Mouse (Mus musculus) neural tube, embryonic 13.5 days (tissue): ENCODE measurements around the gene Anapc7. TPM values are rescaled to one million over a fixed set of nuclear protein-coding genes. Genes with fewer than 3 reads are reported as not detected.

ENCODE experiments used
- ATAC-seq: fragments of 200-750 bp; cut with Nextera tagmentation; 2 replicates; pipeline ENCODE4 v1.8.0; 2017; ENCODE audit warnings: low read depth, mild to moderate bottlenecking, moderate TSS enrichment, moderate library complexity
- H3K27ac ChIP-seq: fragments of 300-500 bp; sonication (generic); replicated peaks from 2 replicates; pipeline ENCODE4 v1.5.1; 2015; ENCODE audit warnings: moderate library complexity, mild to moderate bottlenecking, inconsistent platforms
- H3K27me3 ChIP-seq: fragments of 300-500 bp; sonication (generic); 2 replicates; pipeline ENCODE4 v1.6.1; 2015; ENCODE audit warnings: mild to moderate bottlenecking, inconsistent platforms
- H3K36me3 ChIP-seq: fragments of 300-500 bp; sonication (generic); 2 replicates; pipeline ENCODE4 v1.6.1; 2015; ENCODE audit warnings: mild to moderate bottlenecking, inconsistent platforms
- H3K4me1 ChIP-seq: fragments of 300-500 bp; sonication (generic); replicated peaks from 2 replicates; pipeline ENCODE4 v1.6.1; 2015; ENCODE audit warnings: inconsistent platforms
- H3K4me2 ChIP-seq: fragments of 300-500 bp; sonication (generic); 2 replicates; pipeline ENCODE4 v1.6.1; 2015; ENCODE audit warnings: inconsistent platforms, mild to moderate bottlenecking, moderate library complexity
- H3K4me3 ChIP-seq: fragments of 300-500 bp; sonication (generic); 2 replicates; pipeline ENCODE4 v1.5.1; 2015; ENCODE audit warnings: mild to moderate bottlenecking, inconsistent platforms
- H3K9ac ChIP-seq: fragments of 300-500 bp; sonication (generic); 2 replicates; pipeline ENCODE4 v1.6.1; 2015; ENCODE audit warnings: moderate library complexity, mild to moderate bottlenecking, inconsistent platforms
- H3K9me3 ChIP-seq: fragments of 300-500 bp; sonication (generic); 2 replicates; pipeline ENCODE4 v1.6.1; 2016; ENCODE audit warnings: inconsistent platforms
- WGBS: fragments of 180-500 bp; shearing (Covaris S2); methylation state at CpG from one replicate; pipeline ENCODE4 v1.1.7; 2015; 5-methylcytosine and 5-hydroxymethylcytosine counted together
- polyA plus RNA-seq: library from polyadenylated mRNA; unstranded; fragments of >200 nt; fragmentation: Nextera tagmentation; extraction: Ambion mirVana; gene quantifications from 2 replicates; pipeline ENCODE4 v1.2.1, GENCODE M21; 2015

The Anapc7 gene
- 47.8 and 49.2 TPM in 2 replicates for polyA plus RNA-seq

GRCm38 (mm10) chr5:122421271-122422068 lies at the start of gene Anapc7:
Gene Anapc7 (plus strand): TSS chr5:122421693.
- Histone ChIP-seq H3K4me3 (peak within 1 kb of the TSS; percentile 92), H3K36me3 (no peaks in the 10 kb centered on the region), H3K27me3 (no peaks in the 10 kb centered on the region), H3K27ac (peak within 1 kb of the TSS; percentile 88), H3K9ac (peak within 1 kb of the TSS; percentile 91), H3K4me2 (peak within 1 kb of the TSS; percentile 94), H3K9me3 (no peaks in the 10 kb centered on the region), H3K4me1 (peaks cover 24% of the 10 kb centered on the region)
- ATAC-seq = peak; percentile 38
- 23% methylated on average over 17 of the region's 17 CpGs for WGBS

- ATAC-seq = peak; percentile 96
- Histone ChIP-seq H3K27ac (peak within 1 kb of the TSS; percentile 97), H3K27me3 (no peaks in the 10 kb centered on the region), H3K4me1 (peaks cover 28% of the 10 kb centered on the region), H3K4me2 (peak within 1 kb of the TSS; percentile 69), H3K9me3 (no peaks in the 10 kb centered on the region), H3K4me3 (peak within 1 kb of the TSS; percentile 73), H3K9ac (peak within 1 kb of the TSS; percentile 88), H3K36me3 (peaks cover 41% of the 10 kb centered on the region)
- under 1% methylated on average over 53 of the region's 53 CpGs for WGBS
These were observed 49.2 kb upstream of the Anapc7 start, which contains the start of gene Fam216a for GRCm38 (mm10) chr5:122372192-122372769. Gene Fam216a (minus strand): TSS chr5:122372364.

GRCm38 (mm10) chr5:122372878-122373277 lies 48.6 kb upstream of the Anapc7 start:
- Histone ChIP-seq H3K4me3 (peak overlapping the region; percentile 73), H3K27me3 (no peaks in the 10 kb centered on the region), H3K9ac (peak overlapping the region; percentile 81), H3K9me3 (no peaks in the 10 kb centered on the region), H3K36me3 (peaks cover 35% of the 10 kb centered on the region), H3K27ac (peak overlapping the region; percentile 87), H3K4me1 (peaks cover 28% of the 10 kb centered on the region), H3K4me2 (peak overlapping the region; percentile 67)
- no peak for ATAC-seq
- WGBS = 8% methylated on average over 5 of the region's 5 CpGs

- Histone ChIP-seq H3K27me3 (no peaks in the 10 kb centered on the region), H3K9ac (no peak overlapping the region), H3K36me3 (peaks cover 59% of the 10 kb centered on the region), H3K27ac (no peak overlapping the region), H3K4me1 (peaks cover 12% of the 10 kb centered on the region), H3K9me3 (no peaks in the 10 kb centered on the region), H3K4me2 (no peak overlapping the region), H3K4me3 (no peak overlapping the region)
- ATAC-seq = no peak
- WGBS = 93% methylated on average over 4 of the region's 4 CpGs
These were observed 44.2 kb upstream of the Anapc7 start for GRCm38 (mm10) chr5:122377101-122377833.

- no peak overlapping the region for H3K27ac ChIP-seq
- no peaks in the 10 kb centered on the region for H3K27me3 ChIP-seq
- H3K36me3 ChIP-seq = peaks cover 65% of the 10 kb centered on the region
- no peaks in the 10 kb centered on the region for H3K9me3 ChIP-seq
- H3K4me1 ChIP-seq = peaks cover 8% of the 10 kb centered on the region
- no peak overlapping the region for H3K4me2 ChIP-seq
- WGBS = 95% methylated on average over 12 of the region's 12 CpGs
- H3K4me3 ChIP-seq = no peak overlapping the region
- ATAC-seq = no peak
- no peak overlapping the region for H3K9ac ChIP-seq
These were observed 43.3 kb upstream of the Anapc7 start for GRCm38 (mm10) chr5:122378171-122378570.

GRCm38 (mm10) chr5:122379374-122380155 lies 41.9 kb upstream of the Anapc7 start:
- Histone ChIP-seq H3K4me1 (no peaks in the 10 kb centered on the region), H3K9ac (no peak overlapping the region), H3K4me2 (no peak overlapping the region), H3K27ac (no peak overlapping the region), H3K9me3 (no peaks in the 10 kb centered on the region), H3K36me3 (peaks cover 63% of the 10 kb centered on the region), H3K27me3 (no peaks in the 10 kb centered on the region), H3K4me3 (no peak overlapping the region)
- WGBS = 54% methylated on average over 11 of the region's 11 CpGs
- peak; percentile 23; the same call in 1 of the 2 replicates for ATAC-seq

GRCm38 (mm10) chr5:122390006-122390405 lies 31.5 kb upstream of the Anapc7 start:
- no peaks in the 10 kb centered on the region for H3K9me3 ChIP-seq
- no peak for ATAC-seq
- H3K27ac ChIP-seq = no peak overlapping the region
- H3K27me3 ChIP-seq = no peaks in the 10 kb centered on the region
- no peak overlapping the region for H3K4me3 ChIP-seq
- H3K4me1 ChIP-seq = peaks cover 12% of the 10 kb centered on the region
- H3K36me3 ChIP-seq = no peaks in the 10 kb centered on the region
- no peak overlapping the region for H3K9ac ChIP-seq
- 92% methylated on average over 5 of the region's 5 CpGs for WGBS
- no peak overlapping the region for H3K4me2 ChIP-seq

- Histone ChIP-seq H3K27me3 (no peaks in the 10 kb centered on the region), H3K9ac (no peak overlapping the region), H3K4me3 (no peak overlapping the region), H3K9me3 (no peaks in the 10 kb centered on the region), H3K4me2 (no peak overlapping the region), H3K4me1 (peaks cover 12% of the 10 kb centered on the region), H3K27ac (no peak overlapping the region), H3K36me3 (no peaks in the 10 kb centered on the region)
- 0 out of 2 replicates have a peak, but pooled peaks have one; percentile 17 for ATAC-seq
These were observed 30.8 kb upstream of the Anapc7 start for GRCm38 (mm10) chr5:122390671-122391070.

GRCm38 (mm10) chr5:122391178-122391785 lies 30.2 kb upstream of the Anapc7 start:
- 52% methylated on average over 16 of the region's 16 CpGs for WGBS
- Histone ChIP-seq H3K9me3 (no peaks in the 10 kb centered on the region), H3K4me1 (peaks cover 12% of the 10 kb centered on the region), H3K4me2 (peak overlapping the region; percentile 87), H3K9ac (no peak overlapping the region), H3K27ac (no peak overlapping the region), H3K4me3 (peak overlapping the region; percentile 75), H3K36me3 (no peaks in the 10 kb centered on the region), H3K27me3 (no peaks in the 10 kb centered on the region)
- ATAC-seq = no peak; the same call in 1 of the 2 replicates

GRCm38 (mm10) chr5:122391786-122392180 lies 29.7 kb upstream of the Anapc7 start, which contains the start of gene Arpc3:
Gene Arpc3 (plus strand): TSS chr5:122391878.
- peak within 1 kb of the TSS; percentile 66 for H3K27ac ChIP-seq
- peak; percentile 90 for ATAC-seq
- WGBS = under 1% methylated on average over 39 of the region's 39 CpGs
- H3K36me3 ChIP-seq = peaks cover 4% of the 10 kb centered on the region
- H3K4me3 ChIP-seq = peak within 1 kb of the TSS; percentile 75
- peaks cover 12% of the 10 kb centered on the region for H3K4me1 ChIP-seq
- H3K27me3 ChIP-seq = no peaks in the 10 kb centered on the region
- peak within 1 kb of the TSS; percentile 82 for H3K9ac ChIP-seq
- H3K9me3 ChIP-seq = no peaks in the 10 kb centered on the region
- peak within 1 kb of the TSS; percentile 87 for H3K4me2 ChIP-seq
